Comparison of ENCODE assay signal across 9 mouse cellular contexts in the genomic region with DNA sequence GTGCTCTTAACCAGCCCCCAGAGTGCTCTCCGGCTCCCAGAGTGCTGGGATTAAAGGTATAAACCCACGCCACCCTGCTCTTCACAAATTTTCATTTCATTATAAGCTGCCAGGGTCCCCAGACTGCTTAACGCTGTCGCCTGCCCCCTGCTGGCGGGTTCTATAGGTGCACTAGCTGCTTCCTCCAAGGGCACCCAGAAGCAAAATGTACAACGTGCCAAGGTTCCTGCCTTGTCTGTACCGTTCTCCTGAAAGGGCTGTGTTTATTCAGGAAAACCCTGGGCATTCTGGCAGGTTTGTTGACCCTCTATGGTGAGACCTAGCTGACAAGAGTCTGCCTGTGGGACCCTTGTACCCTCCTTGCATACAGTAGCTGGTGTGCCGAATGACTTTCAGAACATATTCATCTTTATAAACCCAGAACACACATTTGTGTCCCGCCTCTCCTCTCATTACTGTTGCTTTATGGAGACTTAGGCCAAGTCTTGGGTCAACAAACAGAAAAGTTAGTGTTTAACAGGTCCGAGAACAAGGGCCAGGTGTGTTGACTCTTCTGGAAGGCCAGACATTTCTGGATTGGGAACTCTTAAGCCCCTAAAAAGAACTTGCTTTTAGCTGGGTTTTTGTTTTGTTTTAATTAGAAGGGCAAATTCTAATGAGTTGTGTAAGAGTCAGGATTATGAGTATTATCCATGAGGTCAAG. TPM values are rescaled to one million over a fixed set of nuclear protein-coding genes. Genes with fewer than 3 reads are reported as not detected.
DNase-seq lines count a peak whose midpoint lies in the region; ATAC-seq and TF ChIP-seq lines count a peak whose summit lies in the region.
"Had no signal": no experiment of that assay in that cellular context is flagged by ENCODE, and none has a peak within 500 bp of the region (broad histone marks: within the 10 kb centered on the region; RNA-seq: fewer than 3 reads in every experiment).

No protein-coding gene starts in this region.

- TF ChIP-seq POLR2A in CH12.LX (IDR thresholded peaks at IDR 0.05; ENCODE audit: low read depth, low read length), result no peak
- no peak for TF ChIP-seq POLR2A in thymus, adult 2 months (IDR thresholded peaks at IDR 0.05; ENCODE audit: control insufficient read depth, extremely low read depth, insufficient read depth, low read length, poor library complexity)

- no peaks in the 10 kb centered on the region for H3K36me3 ChIP-seq in forebrain, embryonic 14.5 days (ENCODE audit: control insufficient read depth, insufficient read depth, low read length)
- H3K36me3 ChIP-seq in forebrain, embryonic 12.5 days (replicated peaks), result no peaks in the 10 kb centered on the region
- H3K36me3 ChIP-seq in CH12.LX (replicated peaks in 1 of 2; ENCODE audit: control insufficient read depth in 1 of 2, insufficient read depth in 1 of 2, low read length in 1 of 2), result no peaks in the 10 kb centered on the region
- no peaks in the 10 kb centered on the region for H3K36me3 ChIP-seq in midbrain, postnatal 0 days (ENCODE audit: insufficient read depth, low read length)
- H3K36me3 ChIP-seq in thymus, adult 2 months (ENCODE audit: control insufficient read depth, insufficient read depth, low read length), result no peaks in the 10 kb centered on the region

- H3K4me2 ChIP-seq in forebrain, embryonic 14.5 days (ENCODE audit: low read length), result no peak overlapping the region
- no peak overlapping the region for H3K4me2 ChIP-seq in forebrain, embryonic 12.5 days
- no peak overlapping the region for H3K4me2 ChIP-seq in CH12.LX (ENCODE audit: insufficient read depth, low read depth, poor library complexity, severe bottlenecking)
- no peak overlapping the region for H3K4me2 ChIP-seq in midbrain, postnatal 0 days (ENCODE audit: low read depth, low read length, poor library complexity, severe bottlenecking)
- H3K4me2 ChIP-seq: limb, embryonic 12.5 days had no signal

- TF ChIP-seq EP300 in CH12.LX (IDR thresholded peaks at IDR 0.05; ENCODE audit: low read length), result no peak

- dilution Hi-C loops in CH12.LX (cut with MboI; ENCODE audit: extremely low pct_ligation_motif_present, extremely low pct_unique_long_range_greater_than_20kb, low sequenced_read_pairs), result no loop called here

- WGBS in forebrain, embryonic 14.5 days, result 52% methylated on average over 10 of the region's 10 CpGs
- WGBS in forebrain, embryonic 12.5 days, result 47% methylated on average over 10 of the region's 10 CpGs
- WGBS in midbrain, postnatal 0 days, result 50% methylated on average over 10 of the region's 10 CpGs
- whole genome bisulfite sequencing in thymus, adult 2 months, result 42% methylated on average over 10 of the region's 10 CpGs

- H3K4me3 ChIP-seq in forebrain, embryonic 14.5 days (ENCODE audit: low read depth, low read length), result no peak overlapping the region
- no peak overlapping the region for H3K4me3 ChIP-seq in forebrain, embryonic 12.5 days (replicated peaks)
- no peak overlapping the region for H3K4me3 ChIP-seq in CH12.LX (replicated peaks in 1 of 3; ENCODE audit: low read depth in 2 of 3, low read length in 2 of 3, poor library complexity in 1 of 3)
- H3K4me3 ChIP-seq in midbrain, postnatal 0 days (ENCODE audit: low read depth, low read length), result no peak overlapping the region
- no peak overlapping the region for H3K4me3 ChIP-seq in thymus, adult 2 months (ENCODE audit: control insufficient read depth, insufficient read depth, low read length)
- H3K4me3 ChIP-seq: limb, embryonic 12.5 days had no signal

- TF ChIP-seq RAD21 in CH12.LX (IDR thresholded peaks at IDR 0.05; ENCODE audit: low read depth, low read length), result no peak; the same call in 1 of the 2 replicates

- ATAC-seq in forebrain, embryonic 14.5 days, result no peak
- no peak for ATAC-seq in forebrain, embryonic 12.5 days (ENCODE audit: low FRiP score)
- ATAC-seq in midbrain, postnatal 0 days (ENCODE audit: low FRiP score), result no peak

- no peaks in the 10 kb centered on the region for H3K27me3 ChIP-seq in forebrain, embryonic 14.5 days (replicated peaks; ENCODE audit: control insufficient read depth, insufficient read depth, low read length)
- no peaks in the 10 kb centered on the region for H3K27me3 ChIP-seq in forebrain, embryonic 12.5 days
- H3K27me3 ChIP-seq in CH12.LX (replicated peaks), result peaks cover 6% of the 10 kb centered on the region
- H3K27me3 ChIP-seq in midbrain, postnatal 0 days (ENCODE audit: insufficient read depth, low read length), result no peaks in the 10 kb centered on the region
- H3K27me3 ChIP-seq in thymus, adult 2 months (ENCODE audit: control insufficient read depth, insufficient read depth, low read length), result no peaks in the 10 kb centered on the region
- H3K27me3 ChIP-seq: limb, embryonic 12.5 days had no signal

- TF ChIP-seq CTCF in CH12.LX (conservative IDR thresholded peaks at IDR 0.05 in 1 of 2, IDR thresholded peaks at IDR 0.05 in 1 of 2; ENCODE audit: low read depth in 2 of 2, low read length in 2 of 2), result peak; percentile 56 to 69; a peak in 3 of 4 replicates
- TF ChIP-seq CTCF in midbrain, postnatal 0 days (IDR thresholded peaks at IDR 0.05), result peak; percentile 66
- peak; percentile 82; the same call in 1 of the 2 replicates for TF ChIP-seq CTCF in thymus, adult 2 months (IDR thresholded peaks at IDR 0.05; ENCODE audit: borderline replicate concordance, control insufficient read depth, extremely low read depth, insufficient read depth, low read length, poor library complexity)

- H3K9me3 ChIP-seq in forebrain, embryonic 14.5 days (replicated peaks; ENCODE audit: control insufficient read depth, low read length), result no peaks in the 10 kb centered on the region
- H3K9me3 ChIP-seq in forebrain, embryonic 12.5 days, result no peaks in the 10 kb centered on the region
- no peaks in the 10 kb centered on the region for H3K9me3 ChIP-seq in CH12.LX (replicated peaks; ENCODE audit: low read length)
- H3K9me3 ChIP-seq in midbrain, postnatal 0 days (ENCODE audit: low read length), result no peaks in the 10 kb centered on the region
- H3K9me3 ChIP-seq: limb, embryonic 12.5 days had no signal

- H3K4me1 ChIP-seq in forebrain, embryonic 14.5 days (ENCODE audit: control insufficient read depth, insufficient read depth, low read length), result no peaks in the 10 kb centered on the region
- H3K4me1 ChIP-seq in forebrain, embryonic 12.5 days, result no peaks in the 10 kb centered on the region
- H3K4me1 ChIP-seq in CH12.LX (ENCODE audit: control insufficient read depth in 1 of 2, insufficient read depth in 2 of 2), result peaks cover 2 to 8% of the 10 kb centered on the region in 2 experiments; a peak in 1 of 4 replicates
- H3K4me1 ChIP-seq in midbrain, postnatal 0 days (ENCODE audit: insufficient read depth, low read length), result 0 out of 2 replicates have a peak, but pooled peaks cover 4% of the 10 kb centered on the region
- H3K4me1 ChIP-seq in thymus, adult 2 months (replicated peaks; ENCODE audit: control insufficient read depth, insufficient read depth, low read length), result no peaks in the 10 kb centered on the region

- H3K79me2 ChIP-seq in CH12.LX (replicated peaks; ENCODE audit: control insufficient read depth, extremely low read depth, insufficient read depth, poor library complexity, severe bottlenecking), result no peaks in the 10 kb centered on the region

- peak; percentile 59 for DNase-seq in forebrain, embryonic 14.5 days (ENCODE audit: low spot score)
- DNase-seq in CH12.LX (ENCODE audit: extremely low read depth), result peak; percentile 61
- DNase-seq in cerebellum, adult 18-20 months, result peak; percentile 45 to 54
- peak; percentile 43 to 58 for DNase-seq in gastrocnemius, postnatal 4 days (ENCODE audit: low spot score in 2 of 2)
- DNase-seq in layer of hippocampus, postnatal 36 days, result peak; percentile 27 to 45
- DNase-seq in midbrain, postnatal 0 days (ENCODE audit: low spot score), result peak; percentile 48
- DNase-seq in thymus, adult 2 months, result peak; percentile 77

- no peak overlapping the region for H3K27ac ChIP-seq in forebrain, embryonic 14.5 days (ENCODE audit: low read depth, low read length)
- H3K27ac ChIP-seq in forebrain, embryonic 12.5 days, result no peak overlapping the region
- no peak overlapping the region for H3K27ac ChIP-seq in CH12.LX (ENCODE audit: insufficient read depth, low read depth)
- H3K27ac ChIP-seq in midbrain, postnatal 0 days (ENCODE audit: low read depth, low read length), result no peak overlapping the region
- H3K27ac ChIP-seq in thymus, adult 2 months (ENCODE audit: control insufficient read depth, insufficient read depth, low read length), result no peak overlapping the region
- H3K27ac ChIP-seq: limb, embryonic 12.5 days had no signal

- no peak overlapping the region for H3K9ac ChIP-seq in forebrain, embryonic 14.5 days (ENCODE audit: low read length)
- H3K9ac ChIP-seq in forebrain, embryonic 12.5 days, result no peak overlapping the region
- no peak overlapping the region for H3K9ac ChIP-seq in CH12.LX (ENCODE audit: insufficient read depth, low read depth)
- H3K9ac ChIP-seq in midbrain, postnatal 0 days (replicated peaks; ENCODE audit: low read length, poor library complexity, severe bottlenecking), result no peak overlapping the region
- H3K9ac ChIP-seq: limb, embryonic 12.5 days had no signal

- in situ Hi-C loops in CH12.LX (cut with MboI; ENCODE audit: low pct_ligation_motif_present, low pct_unique_long_range_greater_than_20kb, low sequenced_read_pairs), result loop anchor here (25.0 kb wide), 1 partner anchor 413 kb away; a partner anchor contains a TSS

TF ChIP-seq in CH12.LX, 34 proteins besides CTCF, POLR2A, EP300 and RAD21:
- TF ChIP-seq CHD2 (IDR thresholded peaks at IDR 0.05; ENCODE audit: low read length) (no peak), SMC3 (IDR thresholded peaks at IDR 0.05; ENCODE audit: low read depth, low read length) (peak; percentile 2; the same call in 1 of the 2 replicates), ZKSCAN1 (IDR thresholded peaks at IDR 0.05; ENCODE audit: borderline replicate concordance, low read depth, low read length) (no peak)
TF ChIP-seq in CH12.LX: peak in this region for 1.

RNA-seq across cellular contexts. Expression of a gene that starts 32.8 kb away (rescaled TPM):
- 2.6 and 3.4 TPM in 2 replicates for polyA plus RNA-seq in forebrain, embryonic 14.5 days (2014; fragmentation: Nextera tagmentation; extraction: Ambion mirVana)
- 3.1 and 3.5 TPM in 2 replicates for polyA plus RNA-seq in forebrain, embryonic 12.5 days (2016; fragmentation: Nextera tagmentation; extraction: Ambion mirVana)
- total RNA-seq in CH12.LX (2012; rRNA removed) (2.9 and 4.6 TPM in 2 replicates), CH12.LX (2014; rRNA removed) (6.2 and 6.3 TPM in 2 replicates)
- 7.2 and 7.5 TPM in 2 replicates for polyA plus RNA-seq in CH12.LX (2012; ENCODE audit: insufficient read length, low read depth)
- 10 to 100 TPM; 25.0 to 33.2 TPM for total RNA-seq in gastrocnemius, postnatal 4 days (2021)
- 1 to 10 TPM in 1 of 2 experiments, under 1 TPM in 1; 0.67 to 2.1 TPM for total RNA-seq in layer of hippocampus, postnatal 36 days (2021)
- 0.99 and 1.4 TPM in 2 replicates for total RNA-seq in midbrain, postnatal 0 days (2014; rRNA removed)
- polyA plus RNA-seq in midbrain, postnatal 0 days (2015; fragmentation: Nextera tagmentation; extraction: Ambion mirVana), result 1.9 and 2.1 TPM in 2 replicates
- polyA plus RNA-seq in thymus, adult 2 months (2012; rRNA removed), result 4.3 and 9.6 TPM in 2 replicates
